Mouse (Mus musculus): Measurements from ENCODE around the gene Plscr4. TPM values are rescaled to one million over a fixed set of nuclear protein-coding genes. Genes with fewer than 3 reads are reported as not detected.
A peak's percentile ranks its signal among the peaks of the same experiment; 100 is the strongest.

Plscr4 gene
- polyA plus RNA-seq (2015; fragmentation: Nextera tagmentation; extraction: Ambion mirVana) = 2.1 and 2.7 TPM in 2 replicates

- Histone ChIP-seq H3K4me3 (peak within 1 kb of the TSS; percentile 59), H3K27ac (no peak within 1 kb of the TSS), H3K9me3 (no peaks in the 10 kb centered on the region), H3K9ac (peak within 1 kb of the TSS; percentile 73), H3K36me3 (no peaks in the 10 kb centered on the region), H3K4me1 (0 out of 2 replicates have a peak, but pooled peaks cover 7% of the 10 kb centered on the region), H3K27me3 (no peaks in the 10 kb centered on the region), H3K4me2 (replicated peaks) (peak within 1 kb of the TSS; percentile 82)
- peak; percentile 89 for ATAC-seq (ENCODE audit: low FRiP score, low read depth)
- 11% methylated on average over 43 of the region's 43 CpGs for WGBS
Observed at GRCm38 (mm10) chr9:92457261-92458058, at the start of gene Plscr4. TSS of gene Plscr4 (plus strand) at chr9:92457373.

DNA sequence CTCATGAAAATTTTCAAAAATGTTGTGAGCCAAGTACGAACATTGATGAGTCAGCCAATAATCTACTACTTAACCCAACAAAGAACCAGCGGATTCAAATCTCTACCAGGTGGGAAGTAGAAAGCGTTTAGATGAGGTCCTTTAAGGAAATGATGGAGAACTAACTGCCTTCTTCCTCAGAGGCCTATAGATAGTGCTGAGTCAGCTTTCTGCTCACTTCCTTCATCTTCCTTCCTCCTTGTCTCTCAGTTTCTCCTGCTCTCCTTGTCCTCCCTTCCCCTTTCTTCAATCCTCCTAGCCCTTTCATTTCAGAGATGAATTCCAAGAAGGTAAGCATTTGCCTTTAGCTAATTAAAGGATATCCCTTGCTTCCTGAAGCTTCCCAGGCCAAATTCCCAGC is 46.9 kb upstream of the Plscr4 start:
- no peak for ATAC-seq (ENCODE audit: low FRiP score, low read depth)
- no peaks in the 10 kb centered on the region for H3K36me3 ChIP-seq
- no peak overlapping the region for H3K4me3 ChIP-seq
- H3K9me3 ChIP-seq = no peaks in the 10 kb centered on the region
- H3K4me1 ChIP-seq = no peaks in the 10 kb centered on the region
- 90% methylated on average over 3 of the region's 3 CpGs for WGBS
- no peak overlapping the region for H3K9ac ChIP-seq
- H3K4me2 ChIP-seq (replicated peaks) = no peak overlapping the region
- H3K27ac ChIP-seq = no peak overlapping the region
- no peaks in the 10 kb centered on the region for H3K27me3 ChIP-seq

DNA sequence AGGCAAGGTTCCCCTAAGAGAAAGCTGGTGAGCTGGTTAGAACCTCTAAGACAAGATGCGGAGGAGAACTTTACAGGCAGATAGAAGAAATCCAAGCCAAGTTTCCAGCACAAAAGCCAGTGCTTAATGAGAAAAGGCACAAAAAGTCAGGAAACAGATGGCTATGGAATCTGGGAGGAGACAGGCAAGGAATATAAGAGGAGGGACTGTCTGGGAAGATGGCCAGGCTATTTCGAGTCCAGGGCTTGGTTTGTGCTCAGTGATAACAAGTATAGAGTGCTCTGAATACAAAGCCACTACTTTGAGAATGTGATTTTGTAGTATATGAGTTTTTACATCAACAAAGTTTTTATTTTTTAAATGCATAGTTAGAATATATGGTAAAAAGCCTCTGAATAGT is 45.1 kb upstream of the Plscr4 start:
- Histone ChIP-seq H3K9ac (no peak overlapping the region), H3K4me1 (no peaks in the 10 kb centered on the region), H3K36me3 (no peaks in the 10 kb centered on the region), H3K27me3 (no peaks in the 10 kb centered on the region), H3K4me3 (no peak overlapping the region), H3K4me2 (replicated peaks) (no peak overlapping the region), H3K27ac (no peak overlapping the region), H3K9me3 (no peaks in the 10 kb centered on the region)
- no peak for ATAC-seq (ENCODE audit: low FRiP score, low read depth)
- 67% methylated on average over 2 of the region's 2 CpGs for WGBS

DNA sequence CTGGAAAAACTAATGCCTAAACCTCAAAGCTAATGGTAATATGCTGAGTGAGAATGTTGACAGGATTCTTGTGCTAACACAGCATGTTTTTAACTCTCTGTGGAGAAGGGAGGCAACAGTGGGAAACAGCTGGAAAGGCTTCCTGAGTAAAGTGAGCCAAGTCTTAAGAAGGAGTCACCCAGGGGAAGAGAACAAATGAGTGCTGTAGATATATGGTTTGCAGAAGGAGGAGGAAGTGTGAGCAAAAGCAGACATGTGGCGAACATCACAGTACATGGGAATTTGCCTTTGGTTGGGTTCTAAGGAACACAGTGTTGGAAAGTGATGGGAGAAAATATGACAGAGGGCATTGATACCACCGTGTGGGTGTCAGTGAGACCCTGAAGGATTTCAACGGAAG is 43.5 kb upstream of the Plscr4 start:
- no peaks in the 10 kb centered on the region for H3K4me1 ChIP-seq
- no peak overlapping the region for H3K9ac ChIP-seq
- no peak overlapping the region for H3K27ac ChIP-seq
- H3K4me3 ChIP-seq = no peak overlapping the region
- no peak overlapping the region for H3K4me2 ChIP-seq (replicated peaks)
- H3K27me3 ChIP-seq = no peaks in the 10 kb centered on the region
- no peaks in the 10 kb centered on the region for H3K36me3 ChIP-seq
- 74% methylated on average over 3 of the region's 3 CpGs for WGBS
- no peak for ATAC-seq (ENCODE audit: low FRiP score, low read depth)
- H3K9me3 ChIP-seq = no peaks in the 10 kb centered on the region

DNA sequence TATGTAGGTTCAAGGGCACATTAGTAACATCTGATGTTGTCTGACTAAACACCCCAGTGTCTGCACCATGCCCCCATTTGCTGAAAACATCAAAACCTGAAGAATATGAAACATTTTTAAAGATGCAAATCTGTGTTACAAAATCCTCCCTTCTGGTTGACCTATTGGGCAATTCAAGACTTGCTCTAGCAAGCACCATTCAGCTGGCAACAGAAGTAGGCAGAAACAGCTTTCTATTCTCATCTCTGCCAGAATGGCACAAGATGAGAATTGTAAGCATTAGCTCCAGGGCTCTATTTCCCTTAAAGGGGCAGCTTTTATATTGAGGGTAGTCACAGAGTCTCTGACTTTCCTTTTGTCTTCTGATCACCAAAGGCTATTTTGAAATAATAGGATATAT is 19.4 kb upstream of the Plscr4 start:
- ATAC-seq (ENCODE audit: low FRiP score, low read depth) = no peak
- Histone ChIP-seq H3K27me3 (no peaks in the 10 kb centered on the region), H3K27ac (no peak overlapping the region), H3K9ac (no peak overlapping the region), H3K4me1 (no peaks in the 10 kb centered on the region), H3K4me2 (replicated peaks) (no peak overlapping the region), H3K36me3 (no peaks in the 10 kb centered on the region), H3K9me3 (no peaks in the 10 kb centered on the region), H3K4me3 (no peak overlapping the region)

DNA sequence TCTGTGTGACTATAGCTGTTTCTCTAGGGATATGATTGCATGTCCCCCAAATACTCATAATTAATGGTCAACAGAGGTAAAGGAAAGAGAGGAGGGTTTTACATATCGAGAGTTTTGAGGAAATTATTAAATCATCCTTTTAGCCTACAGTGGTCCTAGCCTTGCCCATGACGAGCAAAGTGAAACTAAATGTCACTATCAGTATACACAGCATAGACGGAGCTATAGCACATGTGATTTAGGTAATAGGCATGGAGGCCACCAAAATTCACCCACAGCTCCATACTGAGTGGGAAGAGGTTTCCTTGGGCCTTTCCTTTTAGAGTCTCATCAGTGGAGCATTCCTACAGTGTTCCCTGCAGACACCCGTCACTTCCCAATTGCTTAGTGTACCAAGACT is 15.7 kb upstream of the Plscr4 start:
- 80% methylated on average over 4 of the region's 4 CpGs for WGBS
- no peak overlapping the region for H3K4me2 ChIP-seq (replicated peaks)
- H3K4me1 ChIP-seq = no peaks in the 10 kb centered on the region
- H3K9ac ChIP-seq = no peak overlapping the region
- no peak overlapping the region for H3K27ac ChIP-seq
- no peaks in the 10 kb centered on the region for H3K27me3 ChIP-seq
- no peak overlapping the region for H3K4me3 ChIP-seq
- no peaks in the 10 kb centered on the region for H3K9me3 ChIP-seq
- ATAC-seq (ENCODE audit: low FRiP score, low read depth) = no peak
- H3K36me3 ChIP-seq = no peaks in the 10 kb centered on the region

- H3K9ac ChIP-seq = no peak overlapping the region
- H3K27ac ChIP-seq = no peak overlapping the region
- no peaks in the 10 kb centered on the region for H3K4me1 ChIP-seq
- no peaks in the 10 kb centered on the region for H3K36me3 ChIP-seq
- no peak for ATAC-seq (ENCODE audit: low FRiP score, low read depth)
- no peak overlapping the region for H3K4me2 ChIP-seq (replicated peaks)
- no peaks in the 10 kb centered on the region for H3K27me3 ChIP-seq
- H3K4me3 ChIP-seq = no peak overlapping the region
- no peaks in the 10 kb centered on the region for H3K9me3 ChIP-seq
Observed at GRCm38 (mm10) chr9:92444536-92444935, 12.6 kb upstream of the Plscr4 start.

GRCm38 (mm10) chr9:92456605-92457004 is 568 bp upstream of the Plscr4 start:
- Histone ChIP-seq H3K27ac (no peak overlapping the region), H3K36me3 (no peaks in the 10 kb centered on the region), H3K9ac (no peak overlapping the region), H3K4me2 (replicated peaks) (no peak overlapping the region), H3K4me3 (no peak overlapping the region), H3K27me3 (no peaks in the 10 kb centered on the region), H3K9me3 (no peaks in the 10 kb centered on the region), H3K4me1 (0 out of 2 replicates have a peak, but pooled peaks cover 7% of the 10 kb centered on the region)
- WGBS = 59% methylated on average over 3 of the region's 3 CpGs
- 0 out of 2 replicates have a peak, but pooled peaks have one; percentile 45 for ATAC-seq (ENCODE audit: low FRiP score, low read depth)

DNA sequence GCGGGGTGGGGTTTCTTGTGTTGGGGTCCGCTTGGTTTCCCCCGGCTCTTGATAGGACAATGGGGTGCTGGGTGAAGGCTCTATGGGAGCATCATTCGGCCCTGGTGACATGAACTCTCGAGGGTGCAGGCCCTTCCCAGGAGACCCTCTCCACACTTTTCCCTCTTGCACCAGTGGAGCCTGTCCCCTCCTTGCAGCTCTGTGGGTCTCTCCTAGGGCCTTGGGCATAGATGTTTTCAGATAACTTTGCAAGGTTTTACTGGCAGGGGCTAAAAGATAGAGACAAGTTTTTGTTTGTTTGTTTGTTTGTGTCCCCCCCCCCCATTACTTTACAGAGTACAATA is 858 bp downstream of the Plscr4 start:
- peak overlapping the region; percentile 59 for H3K4me3 ChIP-seq
- 3% methylated on average over 5 of the region's 5 CpGs for WGBS
- no peaks in the 10 kb centered on the region for H3K36me3 ChIP-seq
- no peaks in the 10 kb centered on the region for H3K9me3 ChIP-seq
- H3K9ac ChIP-seq = peak overlapping the region; percentile 73
- H3K4me2 ChIP-seq (replicated peaks) = peak overlapping the region; percentile 82
- no peak for ATAC-seq (ENCODE audit: low FRiP score, low read depth)
- 0 out of 2 replicates have a peak, but pooled peaks cover 7% of the 10 kb centered on the region for H3K4me1 ChIP-seq
- H3K27me3 ChIP-seq = no peaks in the 10 kb centered on the region
- H3K27ac ChIP-seq = no peak overlapping the region

GRCm38 (mm10) chr9:92458418-92458817 is 1.2 kb downstream of the Plscr4 start:
- 76% methylated on average over 2 of the region's 2 CpGs for WGBS
- Histone ChIP-seq H3K4me2 (replicated peaks) (peak overlapping the region; percentile 82), H3K36me3 (no peaks in the 10 kb centered on the region), H3K4me3 (peak overlapping the region; percentile 59), H3K9me3 (no peaks in the 10 kb centered on the region), H3K4me1 (0 out of 2 replicates have a peak, but pooled peaks cover 7% of the 10 kb centered on the region), H3K27me3 (no peaks in the 10 kb centered on the region), H3K9ac (no peak overlapping the region), H3K27ac (no peak overlapping the region)
- no peak for ATAC-seq (ENCODE audit: low FRiP score, low read depth)

DNA sequence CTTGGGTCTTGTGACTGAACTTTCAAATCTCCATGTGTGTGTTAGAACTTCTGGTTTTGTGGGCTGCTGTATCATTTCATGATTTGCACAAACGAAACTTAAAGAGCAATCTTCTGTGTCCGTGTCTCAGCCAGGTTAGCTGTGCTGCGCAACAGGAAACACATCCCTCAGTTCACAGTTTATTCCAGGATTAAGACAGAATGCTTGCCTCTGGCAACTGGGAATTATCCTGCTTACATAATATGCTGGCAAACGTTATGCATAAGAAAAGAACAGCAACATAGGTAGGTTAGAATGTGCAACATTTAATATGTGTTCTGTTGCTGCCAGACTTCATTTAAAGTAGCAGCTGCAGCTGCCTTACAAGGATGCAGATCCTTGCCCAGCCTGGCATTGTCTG is 10.6 kb downstream of the Plscr4 start:
- Histone ChIP-seq H3K4me1 (no peaks in the 10 kb centered on the region), H3K36me3 (no peaks in the 10 kb centered on the region), H3K4me2 (replicated peaks) (no peak overlapping the region), H3K9me3 (no peaks in the 10 kb centered on the region), H3K27ac (no peak overlapping the region), H3K9ac (no peak overlapping the region), H3K4me3 (no peak overlapping the region), H3K27me3 (no peaks in the 10 kb centered on the region)
- no peak for ATAC-seq (ENCODE audit: low FRiP score, low read depth)
- WGBS = 62% methylated on average over 4 of the region's 4 CpGs

GRCm38 (mm10) chr9:92472256-92472855 is 15.2 kb downstream of the Plscr4 start:
- H3K27me3 ChIP-seq = no peaks in the 10 kb centered on the region
- H3K4me2 ChIP-seq (replicated peaks) = no peak overlapping the region
- H3K9me3 ChIP-seq = no peaks in the 10 kb centered on the region
- WGBS = 73% methylated on average over 5 of the region's 5 CpGs
- no peak overlapping the region for H3K4me3 ChIP-seq
- no peak overlapping the region for H3K27ac ChIP-seq
- no peaks in the 10 kb centered on the region for H3K36me3 ChIP-seq
- H3K4me1 ChIP-seq = no peaks in the 10 kb centered on the region
- no peak for ATAC-seq (ENCODE audit: low FRiP score, low read depth)
- no peak overlapping the region for H3K9ac ChIP-seq

GRCm38 (mm10) chr9:92473178-92473577 is 16.0 kb downstream of the Plscr4 start:
- H3K27me3 ChIP-seq = no peaks in the 10 kb centered on the region
- H3K4me3 ChIP-seq = no peak overlapping the region
- no peak overlapping the region for H3K4me2 ChIP-seq (replicated peaks)
- no peak for ATAC-seq (ENCODE audit: low FRiP score, low read depth)
- no peak overlapping the region for H3K9ac ChIP-seq
- H3K9me3 ChIP-seq = no peaks in the 10 kb centered on the region
- no peak overlapping the region for H3K27ac ChIP-seq
- H3K4me1 ChIP-seq = no peaks in the 10 kb centered on the region
- H3K36me3 ChIP-seq = no peaks in the 10 kb centered on the region
- WGBS = 86% methylated on average over 2 of the region's 2 CpGs

Measured in limb, embryonic 13.5 days (tissue).